Mouse (Mus musculus) CD4-positive, CD25-positive, alpha-beta regulatory T cell, adult 2 months (primary cell): ENCODE results near the gene Rassf10.

Source experiments
- DNase-seq: peaks from one replicate; pipeline ENCODE4 v3.0.0-alpha.2; 2012; ENCODE audit warnings: low read depth, low spot score

The Rassf10 gene

GRCm38 (mm10) chr7:112956961-112957360, 3.2 kb downstream of the Rassf10 start:
- DNase-seq: no peak

DNA sequence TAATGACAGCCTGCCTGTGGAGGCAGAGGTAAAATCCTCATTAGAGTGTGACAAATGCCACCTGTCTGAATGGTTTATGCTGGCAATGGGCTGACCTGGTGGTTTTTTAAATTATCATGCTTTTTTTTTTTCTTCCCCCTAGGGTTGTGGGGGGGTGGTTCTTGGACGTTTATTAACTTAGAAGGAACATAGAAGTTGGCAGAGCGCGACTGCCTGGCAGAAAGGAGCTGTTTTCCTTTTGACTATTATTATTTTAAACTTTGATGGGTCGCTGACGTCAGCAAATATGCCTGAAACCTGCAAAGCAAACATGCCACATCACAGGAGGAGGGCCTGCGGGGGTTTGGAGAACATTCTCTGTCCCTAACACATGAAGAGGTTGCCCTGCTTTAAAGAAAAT, 3.9 kb downstream of the Rassf10 start:
- no peak for DNase-seq

GRCm38 (mm10) chr7:112966382-112966781, 12.6 kb downstream of the Rassf10 start:
- DNase-seq: no peak

DNA sequence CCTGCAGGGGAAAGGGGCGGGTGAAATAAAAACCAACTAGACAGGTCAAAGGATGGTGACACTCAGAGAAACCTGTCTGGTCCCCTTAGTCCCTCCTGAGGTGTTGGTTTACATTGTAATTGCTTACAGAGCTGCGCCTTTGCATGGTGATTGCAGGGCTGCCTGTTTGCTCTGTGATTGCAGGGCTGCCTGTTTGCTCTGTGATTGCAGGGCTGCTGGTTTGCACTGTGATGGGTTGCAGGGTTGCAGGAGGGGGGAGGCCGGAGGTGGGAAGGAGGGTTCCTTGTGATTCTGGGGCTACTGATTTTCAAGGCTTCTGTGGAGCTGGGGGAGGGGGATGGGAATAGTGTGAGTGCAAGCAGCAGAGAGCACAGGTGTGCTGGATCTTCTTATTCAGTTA, 13.0 kb downstream of the Rassf10 start:
- DNase-seq: no peak

GRCm38 (mm10) chr7:112983316-112983715, 29.6 kb downstream of the Rassf10 start:
- no peak for DNase-seq

- no peak for DNase-seq
Measured at GRCm38 (mm10) chr7:112984704-112985577, 31.2 kb downstream of the Rassf10 start.

GRCm38 (mm10) chr7:112985578-112985949, 31.8 kb downstream of the Rassf10 start:
- no peak for DNase-seq

DNA sequence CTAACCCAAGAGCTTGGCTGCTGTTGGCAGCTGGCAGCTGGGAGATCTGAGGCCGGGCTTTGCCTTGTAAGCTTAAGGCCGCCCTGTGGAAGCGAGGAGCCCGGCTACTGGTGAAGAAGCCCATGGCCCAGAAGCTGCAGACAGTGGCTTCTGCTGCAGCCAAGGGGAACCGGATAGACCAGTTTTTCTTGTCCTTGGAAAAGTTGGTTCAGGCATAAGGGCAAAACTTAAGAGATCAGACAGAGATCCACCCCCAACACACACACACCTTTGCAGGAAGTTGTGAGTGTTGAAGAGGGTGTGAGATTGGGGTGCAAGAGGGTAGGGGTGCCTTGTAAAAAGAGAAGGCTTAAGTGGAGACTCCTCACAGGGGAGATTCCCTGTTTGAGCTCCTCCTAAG, 39.2 kb downstream of the Rassf10 start:
- no peak for DNase-seq

- DNase-seq: no peak
Measured at GRCm38 (mm10) chr7:113003565-113004255, 49.9 kb downstream of the Rassf10 start.

GRCm38 (mm10) chr7:113005726-113006125, 52.0 kb downstream of the Rassf10 start:
- DNase-seq: no peak
